Mouse (Mus musculus): ENCODE results near the gene Cog4. TPM values are rescaled to one million over a fixed set of nuclear protein-coding genes. Genes with fewer than 3 reads are reported as not detected.
A peak's percentile ranks its signal among the peaks of the same experiment; 100 is the strongest.
"Not testable (repeated sequence)": the region's sequence is repeated elsewhere in the genome, so short reads cannot be mapped to it uniquely, and the experiment has no call there.

Cog4 gene
- total RNA-seq, 4 experiments from 2014 or later = 76.3 to 100 (median 88.2) TPM

DNA sequence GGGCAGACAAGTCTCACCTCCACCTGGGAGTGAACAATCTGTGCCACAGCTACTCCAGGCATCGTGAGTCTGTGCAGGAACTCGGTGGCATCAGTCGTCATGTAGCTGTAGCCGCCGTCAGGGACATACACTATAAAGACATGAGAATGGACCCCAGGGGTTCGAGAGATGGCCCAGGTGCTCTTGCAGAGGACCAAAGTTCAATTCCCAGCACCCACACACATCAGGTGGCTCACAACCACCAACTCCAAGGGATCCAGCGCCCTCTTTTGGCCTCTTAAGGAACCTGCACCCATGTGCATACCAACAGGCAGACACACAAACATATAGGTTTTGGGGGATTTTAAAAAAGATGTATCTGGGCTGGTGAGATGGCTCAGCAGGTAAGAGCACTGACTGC is 45.6 kb downstream of the Cog4 start:
- DNase-seq = no peak

DNA sequence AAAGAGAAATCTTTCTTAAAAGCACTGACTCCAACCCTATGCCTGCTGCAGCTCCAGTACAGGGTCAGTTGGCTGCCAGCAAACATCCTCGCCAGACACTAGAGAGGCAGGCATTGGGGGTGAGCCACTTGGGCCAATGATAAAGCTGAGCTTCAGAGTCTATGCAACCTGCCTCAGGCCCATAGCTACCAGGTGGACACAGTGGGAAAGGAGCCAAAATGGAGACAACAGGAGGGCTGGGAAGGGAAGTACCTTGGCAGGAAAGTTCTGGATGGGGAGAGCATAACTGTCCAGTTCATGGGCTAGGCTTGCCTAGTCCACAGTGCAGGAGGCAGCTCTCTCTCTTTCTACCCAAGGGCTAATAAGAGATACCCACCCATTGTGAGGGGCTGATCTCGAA is 46.5 kb downstream of the Cog4 start:
- no peak for DNase-seq

DNA sequence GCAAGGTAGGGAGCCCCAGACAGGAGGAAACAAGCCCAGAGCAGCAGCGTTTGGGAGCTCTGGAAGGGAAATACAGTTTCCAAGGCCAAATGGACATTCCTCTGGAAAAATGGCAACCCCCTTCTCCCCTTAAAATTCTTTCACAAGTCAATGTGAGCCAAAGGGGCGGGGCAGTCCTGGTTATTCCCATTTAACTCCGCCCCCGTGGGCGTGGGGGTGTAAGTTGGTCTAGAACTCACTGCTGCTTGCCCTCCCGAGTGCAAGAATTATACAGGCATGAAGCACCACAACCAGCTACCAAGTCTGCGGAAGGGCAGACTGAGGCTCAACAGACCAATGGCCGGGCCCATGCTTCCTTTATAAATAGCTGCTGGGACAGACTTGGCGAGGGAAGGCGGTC is 48.5 kb downstream of the Cog4 start:
- no peak for DNase-seq

DNA sequence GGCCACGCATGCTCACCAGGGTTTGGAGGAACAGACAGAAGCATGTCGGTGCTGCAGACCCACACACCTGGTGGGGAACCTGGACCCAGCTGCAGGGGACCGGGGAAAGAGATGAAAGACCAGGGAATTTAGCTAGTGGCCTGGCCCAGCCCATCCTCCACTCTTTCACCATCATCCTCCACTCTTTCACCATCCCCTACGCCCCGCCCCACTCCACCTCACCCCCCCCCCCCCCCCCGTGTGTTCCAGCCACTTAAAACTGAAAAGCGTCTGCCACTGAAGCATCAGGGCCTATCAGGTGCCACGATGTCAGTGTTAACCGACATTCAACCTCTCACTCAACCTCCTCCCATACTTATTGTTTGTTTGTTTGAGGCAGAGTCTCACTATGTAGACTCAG is 48.9 kb downstream of the Cog4 start:
- DNase-seq = no peak

DNA sequence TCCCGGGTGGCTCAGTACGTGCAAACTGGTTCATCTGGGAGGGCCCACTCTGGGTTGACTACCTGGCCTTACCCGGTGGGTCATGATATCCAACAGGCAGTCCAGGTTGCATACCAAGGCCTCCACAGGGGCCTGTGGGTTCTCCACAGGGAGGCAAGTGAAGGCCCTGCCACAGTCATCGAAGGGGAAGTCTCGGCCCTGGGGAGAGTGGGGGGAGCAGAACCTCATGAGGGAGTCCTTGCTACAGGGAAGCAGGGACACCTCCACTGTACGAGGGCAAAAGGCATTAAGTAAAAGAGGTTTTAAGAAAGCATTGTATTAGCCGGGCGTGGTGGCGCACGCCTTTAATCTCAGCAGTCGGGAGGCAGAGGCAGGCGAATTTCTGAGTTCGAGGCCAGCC is 49.4 kb downstream of the Cog4 start:
- no peak for DNase-seq

DNA sequence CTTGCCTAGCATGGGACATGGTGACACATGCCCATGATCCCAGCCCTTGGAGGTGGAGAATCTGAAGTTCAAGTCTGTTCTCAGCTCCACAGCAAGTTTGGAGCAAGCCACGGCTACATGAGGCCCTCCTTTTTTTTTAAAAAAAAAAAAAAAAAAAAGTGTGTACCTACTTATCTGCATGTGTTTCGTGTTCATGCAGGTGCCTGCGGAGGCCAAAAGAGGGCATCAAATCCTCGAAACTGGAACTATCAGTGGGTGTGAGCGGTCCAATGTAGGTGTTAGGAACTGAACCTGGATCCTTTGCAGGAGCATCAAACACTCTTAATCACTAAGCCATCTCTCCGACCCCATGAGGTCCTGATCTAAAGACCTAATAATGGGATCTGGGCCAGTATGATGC is 51.1 kb downstream of the Cog4 start:
- no peak for DNase-seq

DNA sequence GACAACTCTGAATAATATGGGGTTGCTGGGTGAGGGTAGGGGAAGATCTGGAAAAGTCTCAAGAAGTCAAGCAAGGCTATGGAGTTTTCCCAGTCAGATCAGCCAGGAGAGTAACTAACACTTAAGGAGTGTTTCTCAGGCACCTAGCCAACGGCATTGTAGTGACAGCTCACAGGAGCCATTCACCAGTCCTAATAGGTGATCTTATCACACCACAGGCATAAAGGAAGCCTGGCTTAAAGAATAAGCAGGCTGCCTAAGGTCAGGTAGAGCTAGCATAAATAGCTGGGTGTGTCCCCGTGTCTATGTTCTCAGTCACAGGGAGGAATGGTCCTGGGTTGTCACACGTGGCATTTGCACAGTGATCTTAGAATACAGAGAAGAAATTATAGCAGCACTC is 54.7 kb downstream of the Cog4 start:
- no peak for DNase-seq

DNA sequence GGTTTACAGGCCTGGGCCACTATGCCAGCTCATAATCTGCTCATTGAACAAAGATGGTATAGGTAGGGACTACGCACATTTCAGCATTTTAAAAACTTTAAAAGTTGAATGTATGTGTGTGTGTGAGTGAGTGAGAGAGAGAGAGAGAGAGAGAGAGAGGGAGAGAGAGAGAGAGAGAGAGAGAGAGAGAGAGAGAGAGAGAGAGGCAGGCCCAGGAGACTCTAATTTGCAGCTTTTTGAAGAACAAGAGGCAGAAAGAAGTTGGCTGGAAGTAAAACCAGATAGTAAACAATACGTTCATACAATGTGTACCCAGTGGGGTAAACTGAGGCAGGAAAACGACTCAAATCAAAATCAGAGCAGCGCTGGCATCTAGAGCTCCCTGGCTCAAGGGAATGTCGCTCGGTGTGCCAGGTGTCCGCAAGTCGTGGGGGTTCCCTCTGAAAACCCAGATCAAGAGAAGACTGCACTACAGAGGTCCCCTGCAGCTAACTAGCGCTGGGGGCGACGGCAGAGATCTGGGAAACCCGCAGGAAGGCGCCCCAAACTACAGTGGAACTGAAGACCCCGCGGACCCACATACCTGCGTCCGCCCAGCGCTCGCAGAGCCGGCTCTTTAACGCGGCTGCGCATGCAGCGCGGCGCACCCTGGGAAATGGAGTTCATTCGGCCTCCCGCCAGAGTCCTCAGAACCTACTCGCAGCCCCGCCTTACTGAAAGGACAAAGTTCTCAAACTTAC is 55.6 kb downstream of the Cog4 start, which contains the start of gene Fuk:
TSS of gene Fuk (minus strand) at position 650 of the 740 bp plus-strand sequence.
- DNase-seq = peak; percentile 68

DNA sequence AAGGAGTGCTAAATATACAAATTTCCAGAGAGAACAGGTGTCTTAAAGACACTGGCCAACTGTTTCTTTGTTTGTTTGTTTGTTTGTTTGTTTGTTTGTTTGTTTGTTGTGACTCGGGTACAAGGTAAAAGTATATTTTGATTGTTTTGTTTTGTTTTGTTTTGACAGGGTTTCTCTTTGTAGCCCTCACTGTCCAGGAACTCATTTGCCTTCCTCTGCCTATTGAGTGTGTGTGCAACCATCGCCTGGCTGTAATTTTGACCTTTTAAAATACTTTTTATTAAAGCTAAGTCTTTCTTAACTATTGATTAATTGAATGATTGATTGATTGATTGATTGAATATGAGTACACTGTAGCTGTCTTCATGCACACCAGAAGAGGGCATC is 56.2 kb downstream of the Cog4 start:
- no peak for DNase-seq

DNA sequence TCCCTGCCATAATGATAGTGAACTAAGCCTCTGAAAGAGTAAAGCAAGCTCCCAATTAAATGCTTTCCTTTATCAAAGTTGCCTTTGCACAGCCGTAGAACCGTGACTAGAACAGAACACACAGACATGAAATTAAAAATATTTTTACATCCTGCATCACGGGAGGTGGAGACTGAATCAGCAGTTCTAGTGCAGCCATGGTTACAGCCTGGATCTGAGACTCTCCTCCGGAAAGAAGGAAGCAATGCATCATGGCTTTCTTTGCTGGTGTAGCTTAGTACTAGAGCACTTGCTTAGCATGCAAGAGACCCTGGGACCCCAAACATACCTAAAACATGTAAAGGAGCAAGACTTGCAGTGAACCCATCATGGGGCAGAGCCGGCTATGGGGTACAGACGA is 59.0 kb downstream of the Cog4 start:
- DNase-seq = no peak

DNA sequence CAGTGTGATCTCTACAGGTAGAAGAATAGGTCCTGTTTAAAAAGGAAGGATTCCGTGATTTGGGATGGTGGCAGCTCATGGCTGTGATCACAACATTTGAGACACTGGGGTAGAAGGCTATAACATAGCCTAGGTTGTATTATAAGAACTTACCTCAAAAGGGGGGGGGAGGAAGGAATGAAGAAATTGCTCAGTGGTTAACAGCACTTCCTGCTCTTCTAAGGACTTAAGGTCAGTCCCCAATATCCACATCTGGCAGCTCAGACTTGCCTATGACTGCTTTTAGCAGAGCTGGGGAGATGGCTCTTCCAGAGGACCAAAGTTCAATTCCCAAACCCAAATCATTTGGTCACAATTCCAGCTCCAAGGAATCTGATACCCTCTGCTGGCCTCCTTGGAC is 60.3 kb downstream of the Cog4 start:
- no peak for DNase-seq

DNA sequence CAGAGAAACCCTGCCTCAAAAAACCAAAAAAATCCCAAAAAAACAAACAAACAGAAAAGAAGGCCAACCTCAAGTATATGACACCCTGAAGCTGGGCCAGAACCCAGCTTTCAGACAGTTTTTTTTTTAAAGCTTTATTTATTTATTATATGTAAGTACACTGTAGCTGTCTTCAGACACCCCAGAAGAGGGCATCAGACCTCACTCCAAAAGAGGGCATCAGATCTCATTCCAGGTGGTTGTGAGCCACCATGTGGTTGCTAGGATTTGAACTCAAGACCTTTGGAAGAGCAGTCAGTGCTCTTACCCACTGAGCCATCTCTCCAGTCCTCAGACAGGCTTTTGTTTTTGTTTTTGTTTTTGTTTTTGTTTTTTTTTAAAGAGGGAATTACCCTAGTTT is 63.5 kb downstream of the Cog4 start:
- DNase-seq = not testable (repeated sequence)

DNA sequence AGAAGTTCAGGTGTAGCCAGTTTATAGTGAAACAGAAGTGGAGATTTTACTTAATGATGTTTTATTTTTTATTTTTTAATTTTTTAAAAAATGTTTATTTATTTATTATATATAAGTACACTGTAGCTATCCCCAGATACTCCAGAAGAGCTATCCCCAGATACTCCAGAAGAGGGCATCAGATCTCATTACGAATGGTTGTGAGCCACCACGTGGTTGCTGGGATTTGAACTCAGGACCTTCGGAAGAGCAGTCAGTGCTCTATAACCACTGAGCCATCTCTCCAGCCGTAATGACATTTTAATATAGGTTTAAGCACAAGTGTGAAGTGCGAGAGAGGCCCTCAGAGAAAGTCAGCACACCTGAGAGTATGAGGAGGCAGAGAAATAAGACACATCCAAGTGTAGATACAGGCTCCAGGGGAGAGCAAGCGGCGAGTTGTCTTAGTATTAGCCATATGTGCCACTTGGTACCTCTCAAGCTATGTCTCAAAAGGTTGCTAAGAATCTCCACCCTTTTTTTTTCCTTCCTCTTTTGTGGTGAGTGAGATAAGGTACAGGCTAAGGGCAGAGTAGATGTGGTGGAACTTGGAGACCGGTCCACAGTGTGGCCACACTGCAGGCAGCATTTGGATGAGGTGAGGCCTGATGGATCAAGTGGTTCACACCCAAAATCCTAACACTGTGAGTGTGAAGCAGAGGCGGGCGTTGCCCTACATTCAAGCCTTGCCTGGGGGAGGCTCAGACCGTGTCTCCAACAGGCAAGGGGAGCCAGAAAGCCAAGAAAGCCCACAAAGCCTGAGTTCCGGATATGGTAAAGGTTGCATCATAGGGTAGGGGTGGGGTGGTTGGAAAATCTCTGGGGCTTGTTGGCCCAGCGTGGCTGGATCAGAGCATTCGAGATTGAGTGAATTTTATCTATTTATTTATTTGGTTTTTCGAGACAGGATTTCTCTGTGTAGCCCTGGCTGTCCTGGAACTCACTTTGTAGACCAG is 65.5 kb downstream of the Cog4 start:
- no peak for DNase-seq

DNA sequence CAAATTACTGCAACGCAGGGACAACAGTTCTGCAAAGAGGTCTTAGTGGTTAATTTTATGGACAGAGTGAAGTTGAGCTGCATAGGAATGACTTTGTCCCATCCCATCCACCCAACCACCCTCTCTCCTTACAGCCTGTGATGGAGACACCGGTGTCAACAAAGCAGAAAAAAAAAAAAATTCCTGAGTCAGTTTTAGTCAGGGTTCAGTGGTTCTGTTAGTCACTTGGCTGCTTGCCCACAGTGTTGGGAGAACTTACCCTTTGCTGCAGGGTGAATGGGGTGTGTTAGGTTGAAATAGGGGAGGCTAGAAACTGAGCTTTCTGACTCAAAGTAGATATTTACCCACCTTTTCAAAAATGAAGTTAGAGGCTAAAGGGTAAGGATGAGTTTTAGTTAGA is 71.0 kb downstream of the Cog4 start:
- peak; percentile 37 for DNase-seq

DNA sequence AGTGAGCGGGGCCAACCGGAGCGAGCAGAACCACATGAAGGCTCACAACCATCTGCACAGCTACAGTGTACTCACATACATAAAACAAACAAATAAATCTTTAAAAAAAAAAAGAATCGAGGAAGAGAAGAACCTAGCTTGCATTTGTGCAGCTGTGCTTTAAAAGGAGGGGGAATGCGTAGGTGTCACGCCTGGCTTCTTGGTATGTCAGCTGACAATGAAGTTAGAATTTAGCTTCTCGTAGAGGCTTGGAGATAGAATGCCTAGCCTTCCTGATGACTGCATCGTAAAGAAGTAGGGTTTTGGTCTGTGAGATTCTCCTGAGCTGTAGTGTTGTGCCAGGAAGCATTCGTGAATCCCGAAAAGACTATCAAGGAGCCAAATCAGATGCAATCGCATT is 71.6 kb downstream of the Cog4 start:
- no peak for DNase-seq

DNA sequence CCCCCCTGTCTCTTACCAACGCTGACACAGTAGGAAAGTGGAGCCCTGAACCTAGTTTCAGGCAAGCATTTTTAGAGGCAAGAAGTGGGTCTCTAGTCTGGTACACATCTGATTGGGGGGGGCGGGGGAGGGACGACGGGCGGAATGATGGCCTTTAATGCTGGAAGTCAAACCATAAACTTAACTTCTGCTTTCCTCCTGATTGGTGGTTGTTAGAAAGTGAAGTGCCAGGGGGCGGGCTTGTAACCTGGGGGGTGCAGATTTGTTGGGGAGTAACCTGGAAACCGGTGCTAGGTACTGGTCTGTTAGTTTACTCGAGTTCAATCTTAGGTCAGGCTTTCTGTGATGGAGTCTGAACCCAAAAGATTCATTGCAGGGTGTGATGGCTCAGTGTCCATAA is 72.1 kb downstream of the Cog4 start:
- DNase-seq = no peak

DNA sequence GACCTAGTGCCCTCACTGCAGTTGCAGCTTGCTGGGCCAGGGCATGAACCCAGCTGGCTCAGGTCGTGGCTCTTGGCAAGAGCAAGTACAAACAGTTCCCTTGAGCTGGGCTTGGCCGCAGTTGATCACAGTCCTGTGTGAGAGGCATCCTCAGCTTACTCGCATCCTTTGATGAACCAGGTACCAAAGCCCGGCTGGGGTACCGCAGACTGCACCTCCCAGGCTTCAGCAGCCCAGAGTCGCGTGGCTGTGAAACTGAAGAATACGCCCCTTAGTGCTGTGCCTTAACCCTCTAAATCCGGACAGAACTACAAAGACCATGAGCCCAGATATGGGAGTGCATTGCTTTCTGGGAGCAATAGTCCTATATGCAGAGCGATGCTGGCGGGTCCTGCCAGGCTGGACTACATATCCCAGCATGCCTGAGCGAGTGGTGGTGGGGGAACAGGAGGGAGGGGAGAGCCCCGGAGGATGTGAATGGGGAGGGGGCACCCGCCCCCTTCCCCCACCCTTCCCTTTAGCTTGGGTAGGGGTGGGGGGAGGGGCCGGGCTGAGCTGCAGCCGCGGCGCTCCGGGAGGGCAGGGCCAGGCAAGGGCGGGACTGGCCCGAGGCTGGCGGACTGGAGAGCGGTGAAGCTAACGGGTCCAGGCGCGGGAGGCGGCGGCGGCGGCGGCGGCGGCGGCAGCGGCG is 73.1 kb downstream of the Cog4 start, which contains the start of gene St3gal2:
TSS of gene St3gal2 (plus strand) at position 582 of the 691 bp plus-strand sequence.
- peak; percentile 89 for DNase-seq

DNA sequence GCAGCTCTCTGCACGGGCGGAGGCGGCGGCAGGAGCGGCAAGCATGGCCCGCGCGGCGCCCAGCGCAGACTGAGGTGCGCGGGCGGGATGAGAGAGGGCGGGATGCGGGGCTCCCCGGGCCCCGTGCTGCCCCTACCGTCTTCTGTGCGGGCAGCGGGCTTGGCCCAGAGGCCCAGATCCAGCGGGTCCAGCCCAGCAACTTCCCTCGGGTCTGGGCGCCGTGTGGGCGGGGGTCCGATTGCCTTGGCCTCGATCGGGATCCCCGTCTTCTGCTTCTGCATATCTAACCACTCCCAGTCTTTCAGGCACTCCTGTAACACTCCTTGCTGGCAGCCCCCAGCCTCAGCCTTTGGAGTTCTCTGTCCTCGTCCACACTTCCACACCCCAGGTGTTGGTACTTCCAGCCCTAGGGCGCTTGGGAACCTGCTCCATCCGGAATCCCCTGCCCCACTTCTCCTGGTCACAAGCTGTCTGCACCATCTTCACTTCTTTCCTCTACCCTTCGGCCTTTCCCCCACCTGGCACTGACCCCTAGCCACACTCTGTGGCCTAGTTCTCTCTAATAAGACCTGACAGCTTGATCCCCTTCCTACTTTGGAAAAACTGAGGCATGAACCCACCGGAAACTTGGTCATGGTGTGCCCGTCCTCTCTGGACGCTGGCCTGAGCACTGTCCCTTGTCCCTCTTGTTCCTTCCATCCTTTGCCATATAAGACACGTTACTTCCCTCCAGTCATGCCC is 73.8 kb downstream of the Cog4 start:
- DNase-seq = peak; percentile 24

DNA sequence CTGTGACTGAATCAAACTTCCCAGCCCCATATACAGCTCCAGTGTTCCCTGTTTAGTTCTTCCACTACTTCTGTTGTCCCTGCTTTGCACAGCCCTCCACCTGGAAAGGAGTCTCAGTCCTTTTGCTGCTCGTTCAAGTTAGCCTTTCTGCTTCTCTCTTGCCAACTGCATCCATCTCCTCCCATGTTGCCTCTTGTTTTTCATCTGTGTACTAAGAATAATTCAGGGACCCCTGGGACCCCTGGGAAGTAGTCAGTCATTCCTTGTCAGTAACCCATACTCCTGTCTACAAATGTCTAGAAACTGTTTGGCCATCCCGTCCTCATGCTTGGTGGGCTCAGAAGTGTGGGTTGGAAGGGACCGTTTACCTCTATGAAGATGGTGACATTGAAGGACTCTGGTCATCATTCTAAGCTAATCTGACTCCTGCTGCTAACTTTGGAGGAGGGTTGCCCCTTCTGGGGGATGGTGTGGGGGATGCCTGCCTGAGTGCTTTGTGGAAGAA is 74.4 kb downstream of the Cog4 start:
- no peak for DNase-seq

DNA sequence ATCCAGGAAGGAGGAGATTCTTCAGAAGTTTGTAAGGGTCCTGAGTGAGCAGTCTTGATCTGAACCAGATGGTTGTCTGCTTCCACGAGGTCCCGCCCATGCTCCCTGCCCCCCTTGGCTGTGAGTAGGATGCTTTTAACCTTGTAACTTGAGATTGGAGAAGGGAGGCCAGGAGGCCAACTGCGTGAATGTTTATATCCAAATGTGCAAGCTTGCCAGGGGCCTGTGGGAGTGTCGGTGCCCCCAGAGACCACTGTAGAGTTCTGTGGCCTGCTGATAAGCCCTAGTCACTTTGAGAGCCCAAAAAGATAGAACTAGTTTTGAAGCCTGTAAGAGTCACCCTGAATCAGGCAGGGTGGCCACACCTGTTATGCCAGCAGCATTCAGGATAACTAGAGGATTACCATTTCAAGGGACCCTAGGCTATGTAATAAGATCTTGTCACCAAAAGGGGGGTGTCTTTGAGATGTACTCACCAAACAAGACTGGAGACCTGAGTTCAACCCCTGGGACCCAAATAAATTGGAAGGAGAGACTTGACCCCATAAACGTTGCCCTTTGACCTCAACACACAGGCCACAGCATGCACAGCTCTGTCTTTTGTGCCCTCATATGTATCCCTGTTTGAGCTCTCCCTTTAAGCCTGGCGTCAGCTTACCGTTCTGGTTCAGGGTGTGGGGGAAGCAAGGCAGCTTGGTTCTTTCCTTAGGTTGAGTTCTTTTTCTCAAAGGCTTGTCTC is 75.3 kb downstream of the Cog4 start:
- no peak for DNase-seq

DNA sequence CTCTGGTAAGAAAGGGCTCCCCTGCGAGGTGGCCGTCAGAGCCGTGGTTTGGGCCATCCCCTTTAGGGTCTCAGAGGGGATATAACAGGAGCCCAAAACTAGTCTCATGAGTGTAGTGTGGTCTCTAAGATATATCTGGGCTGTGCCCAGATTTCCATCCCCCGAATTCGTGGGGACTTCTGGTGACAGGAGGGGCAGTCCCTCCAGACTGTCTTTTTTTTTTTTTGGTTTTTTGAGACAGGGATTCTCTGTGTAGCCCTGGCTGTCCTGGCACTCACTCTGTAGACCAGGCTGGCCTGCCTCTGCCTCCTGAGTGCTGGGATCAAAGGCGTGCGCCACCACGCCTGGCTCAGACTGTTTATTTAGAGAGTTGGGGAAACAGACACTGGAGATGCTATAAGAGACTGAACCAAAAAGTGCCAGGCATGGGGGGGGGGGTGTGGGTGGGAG is 79.3 kb downstream of the Cog4 start:
- DNase-seq = no peak
